Mouse (Mus musculus) kidney, adult 8-10 months (tissue): ENCODE results near the gene Mpped2.

Experiments
- DNase-seq, 2 experiments: peaks; one replicate each; pipeline ENCODE4 v3.0.0; 2022

Gene Mpped2

DNA sequence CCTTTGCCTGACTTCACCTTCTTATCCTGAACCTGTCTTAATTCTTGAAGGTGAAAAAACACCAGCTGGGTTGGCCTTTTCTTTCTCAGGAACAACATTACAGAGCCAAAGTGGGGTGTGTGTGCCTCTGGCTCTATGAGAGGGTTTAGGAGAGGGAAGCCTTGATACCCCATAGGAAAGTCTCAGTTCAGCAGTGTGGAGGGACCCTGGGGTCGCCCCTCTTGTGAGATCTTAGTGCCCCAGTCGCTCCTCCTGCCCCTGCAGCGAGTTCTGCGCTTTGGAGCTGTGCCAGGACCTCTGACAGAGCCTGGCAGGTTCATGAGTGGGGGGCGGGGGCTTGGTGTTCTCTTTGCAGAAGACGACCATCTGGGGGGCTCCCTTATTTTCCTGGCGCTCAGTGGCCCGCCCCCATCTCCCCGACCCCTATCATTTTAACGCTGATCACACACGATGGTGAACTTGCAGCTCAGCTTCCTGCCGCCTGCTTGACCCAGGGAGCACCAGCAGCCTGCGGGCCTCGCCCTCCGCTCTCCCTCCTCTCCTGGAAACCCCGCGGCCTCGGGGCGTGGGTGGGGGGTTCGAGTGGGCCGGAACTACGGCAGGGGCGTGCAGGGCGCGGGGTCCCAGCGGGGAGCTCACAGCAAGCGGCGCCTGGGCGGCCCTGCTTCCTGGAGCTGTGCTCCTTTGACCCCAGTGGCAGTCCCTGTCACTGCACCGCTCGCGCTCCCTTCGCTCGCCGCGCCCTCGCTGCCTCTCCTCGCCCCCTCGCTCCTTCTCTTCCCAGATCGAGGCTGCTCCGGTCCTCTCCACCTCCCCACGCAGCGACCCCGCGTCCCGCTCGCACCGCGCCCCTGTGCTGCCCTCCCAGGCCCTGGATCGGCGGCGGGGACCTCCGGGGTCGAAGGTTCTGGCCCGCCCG lies at the start of gene Mpped2:
Gene Mpped2, plus strand, starts transcription at position 487 of the 919 bp plus-strand sequence.
- DNase-seq: peak in 1 of 2 experiments; percentile 52

- DNase-seq: no peak
Observed at GRCm38 (mm10) chr2:106644782-106645181, 48.3 kb upstream of the Mpped2 start.

DNA sequence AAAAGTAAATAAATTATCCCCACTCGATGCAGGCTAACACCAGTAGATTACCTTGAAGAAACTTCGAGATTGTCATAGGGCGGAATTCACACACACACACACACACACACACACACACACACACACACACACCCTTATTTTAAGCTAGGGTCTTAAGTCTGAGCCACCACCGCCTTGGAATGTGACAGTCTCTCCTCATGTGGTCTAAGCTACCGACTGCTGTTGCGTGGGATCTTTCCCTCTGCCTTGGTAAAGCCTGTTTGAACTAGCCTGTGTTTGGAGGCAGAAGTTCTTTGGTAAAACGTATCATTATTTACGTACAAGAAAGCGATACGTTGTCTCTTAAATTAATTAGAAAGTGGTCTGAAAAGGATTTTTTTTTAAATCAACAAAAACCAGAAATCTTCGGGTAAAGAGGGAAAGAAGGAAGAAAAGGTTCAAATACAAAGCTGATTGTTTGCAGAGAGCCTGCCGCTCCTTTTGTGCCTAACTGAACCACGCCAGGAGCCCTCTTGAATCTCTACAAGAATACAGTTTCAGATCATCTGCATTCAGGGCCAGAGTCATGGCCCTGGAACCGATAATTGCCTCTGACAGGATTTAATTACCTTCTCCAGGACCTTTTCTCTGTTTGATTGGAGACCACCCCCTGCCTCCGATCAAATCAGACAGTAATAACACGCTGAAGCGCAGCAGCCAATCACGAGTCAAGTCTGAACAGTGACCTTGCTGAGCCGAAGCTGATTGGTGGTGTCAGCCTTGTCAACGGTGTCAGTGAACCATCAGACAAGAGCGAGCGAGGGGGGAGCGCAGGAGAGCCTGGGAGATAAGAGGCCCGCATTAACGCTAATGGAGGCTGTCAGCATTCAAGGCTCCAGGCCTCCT lies 43.1 kb upstream of the Mpped2 start:
- peak; percentile 54 to 73 for DNase-seq

- no peak for DNase-seq
Observed at GRCm38 (mm10) chr2:106652151-106652550, 40.9 kb upstream of the Mpped2 start.

DNA sequence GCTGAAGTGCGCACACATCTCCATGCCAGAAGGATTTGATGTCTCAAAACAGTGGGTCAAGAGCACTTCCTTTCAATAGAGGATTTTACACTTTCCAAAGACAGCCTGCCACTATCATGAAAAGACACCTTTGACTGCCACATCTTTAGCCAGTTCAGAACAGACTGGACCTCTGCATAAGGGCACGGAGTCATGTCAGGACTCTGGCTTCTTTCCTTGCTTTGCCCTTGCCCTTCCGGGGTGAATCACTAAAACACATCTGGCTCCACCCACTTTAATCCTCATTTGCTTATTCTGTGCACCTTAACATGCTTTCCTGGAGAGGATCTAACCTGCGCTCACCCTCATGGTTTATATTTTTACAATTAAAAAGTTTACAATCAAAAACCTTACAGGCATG lies 40.3 kb upstream of the Mpped2 start:
- DNase-seq: no peak

GRCm38 (mm10) chr2:106653261-106653660 lies 39.8 kb upstream of the Mpped2 start:
- DNase-seq: no peak

DNA sequence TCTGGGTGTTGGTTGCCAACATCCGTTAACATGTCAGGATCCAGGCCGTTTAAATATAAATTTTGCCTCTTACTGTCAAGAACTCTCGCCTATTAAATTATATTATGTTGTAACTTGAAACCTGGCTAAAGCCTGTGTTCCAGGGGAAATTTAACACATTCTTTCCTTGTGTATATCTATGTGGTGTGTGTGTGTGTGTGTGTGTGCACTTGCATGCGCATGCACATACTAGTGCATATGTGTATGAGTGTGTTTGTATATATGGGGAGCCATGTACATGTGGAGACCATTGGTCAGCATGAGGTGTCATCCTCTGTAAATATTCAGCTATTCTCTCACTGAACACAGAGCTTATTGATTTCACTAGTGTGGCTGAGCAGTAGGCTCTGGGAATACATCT lies 37.8 kb upstream of the Mpped2 start:
- DNase-seq: no peak

DNA sequence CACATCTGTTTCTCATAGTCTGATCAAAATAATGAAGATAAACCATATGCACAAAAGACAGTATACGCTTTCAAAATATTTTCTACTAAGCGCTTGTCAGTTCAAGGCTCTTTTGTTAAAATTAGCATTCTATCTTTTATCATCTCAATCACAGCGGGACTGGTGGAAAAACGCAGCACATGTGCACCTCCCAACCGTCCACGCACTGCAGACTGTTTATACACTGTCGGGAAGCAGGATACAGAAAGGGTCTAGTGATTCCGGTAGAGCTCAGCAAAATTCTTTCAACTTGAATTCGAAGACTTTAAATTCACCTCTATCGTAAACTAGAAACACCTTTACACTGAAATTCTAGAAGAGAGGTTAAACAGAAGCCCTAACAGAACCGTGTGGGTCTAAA lies 27.8 kb upstream of the Mpped2 start:
- DNase-seq: no peak

DNA sequence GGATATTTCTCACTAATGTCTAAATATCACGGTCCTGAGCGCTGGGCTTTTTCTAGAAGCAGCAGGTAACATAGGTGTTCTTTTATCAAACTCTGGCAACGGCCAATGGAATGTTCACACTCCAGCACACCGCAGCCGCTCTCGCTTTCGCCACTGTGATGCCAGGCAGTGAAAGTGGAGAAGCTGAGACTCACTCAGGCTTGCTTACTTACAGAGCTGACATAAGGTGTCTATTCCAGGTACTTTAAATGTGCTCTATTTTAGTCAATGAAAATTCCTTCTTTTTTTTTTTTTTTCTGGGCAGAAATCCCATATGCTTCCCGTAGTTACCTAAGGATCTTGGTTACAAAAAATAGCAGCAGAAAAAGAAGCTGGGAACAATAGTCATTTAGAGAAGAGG lies 18.8 kb upstream of the Mpped2 start:
- DNase-seq: peak in 1 of 2 experiments; percentile 9

- DNase-seq: no peak
Observed at GRCm38 (mm10) chr2:106677449-106677848, 15.6 kb upstream of the Mpped2 start.

- no peak for DNase-seq
Observed at GRCm38 (mm10) chr2:106679720-106680455, 13.2 kb upstream of the Mpped2 start.

DNA sequence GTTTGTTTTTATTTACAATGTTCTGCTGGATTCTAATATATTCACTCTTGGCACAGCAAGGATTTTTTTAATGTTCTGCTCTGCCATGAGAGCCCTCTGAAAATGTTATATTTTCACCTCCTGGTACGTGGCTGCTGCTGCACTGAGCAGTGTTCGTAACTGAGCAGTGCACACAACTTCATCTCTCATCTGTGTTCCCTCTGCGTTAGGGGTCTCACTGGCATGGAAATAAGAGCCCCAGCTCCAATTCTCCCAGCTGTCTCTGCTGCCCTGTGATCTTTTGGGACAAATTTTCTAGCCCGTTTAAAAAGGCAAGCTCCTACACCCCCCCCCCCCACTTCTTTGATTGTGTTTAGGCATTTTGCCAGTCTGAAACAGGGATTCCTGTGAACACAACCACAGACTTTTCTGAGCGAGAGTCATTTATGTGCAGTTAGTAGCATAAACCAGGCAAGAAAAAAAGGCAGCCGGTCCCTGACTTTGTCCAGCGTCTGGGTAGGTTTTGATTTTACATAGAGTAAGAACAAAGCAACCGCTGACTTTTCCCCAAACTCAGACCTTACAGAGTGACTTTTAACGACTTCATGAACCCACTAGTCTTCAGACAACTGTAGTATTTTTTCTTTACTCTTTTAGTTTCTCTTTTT lies 9.8 kb upstream of the Mpped2 start:
- no peak for DNase-seq

DNA sequence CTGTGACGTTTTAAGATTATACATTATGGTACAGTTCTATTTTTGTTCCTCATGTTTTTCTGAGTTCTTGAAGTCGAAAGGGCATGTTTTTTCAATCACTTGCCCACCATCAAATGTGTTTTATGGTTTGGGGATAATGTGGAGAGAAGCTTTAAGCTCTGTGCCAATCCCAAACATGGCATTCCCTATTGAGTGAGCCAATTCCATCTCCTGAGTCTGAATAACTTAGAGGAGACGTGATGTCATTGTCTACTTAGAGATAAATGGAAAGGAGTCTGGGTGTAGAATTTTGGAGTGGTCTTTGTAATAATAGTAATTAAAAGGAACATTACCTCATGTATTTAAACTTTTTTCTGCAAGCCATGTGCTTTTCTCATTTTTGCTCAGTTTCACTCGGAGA lies 9.2 kb upstream of the Mpped2 start:
- no peak for DNase-seq

GRCm38 (mm10) chr2:106691753-106692363 lies 1.2 kb upstream of the Mpped2 start:
- DNase-seq: no peak

DNA sequence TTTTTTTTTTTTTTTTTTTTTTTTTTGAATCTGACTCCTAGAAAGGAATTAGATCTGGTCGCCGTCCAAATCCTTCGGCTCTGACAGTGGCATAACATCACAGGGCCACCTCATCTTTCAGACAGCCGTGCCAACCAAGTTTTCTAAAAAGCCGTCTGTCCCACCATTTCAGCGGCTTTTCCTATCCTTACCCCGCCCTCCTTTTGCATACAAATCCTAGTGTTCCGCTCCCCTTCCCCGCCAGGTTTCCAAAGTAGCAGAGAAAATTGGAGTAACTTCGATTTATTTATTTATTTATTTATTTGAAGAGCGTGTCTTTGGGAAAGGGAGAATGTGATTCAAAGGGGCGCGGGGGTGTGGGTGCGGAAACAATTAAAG lies 675 bp upstream of the Mpped2 start:
- DNase-seq: no peak

- peak in 1 of 2 experiments; percentile 57 for DNase-seq
Observed at GRCm38 (mm10) chr2:106693702-106694566, 865 bp downstream of the Mpped2 start.

DNA sequence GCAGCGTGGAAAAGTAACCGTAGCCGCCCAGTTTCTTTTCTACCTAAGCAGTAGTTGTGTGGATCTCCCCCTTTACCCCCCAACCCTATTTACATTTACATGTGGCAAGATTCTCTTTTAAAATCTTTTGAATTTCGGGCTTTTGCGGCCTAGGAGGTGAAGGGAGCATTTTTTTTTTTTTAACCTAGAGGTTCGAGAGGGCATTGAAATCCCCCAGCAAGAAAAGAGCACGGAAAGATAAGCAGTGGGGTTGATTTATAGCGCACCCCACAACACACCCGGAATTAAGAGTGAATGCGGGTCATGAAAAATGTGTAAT lies 1.5 kb downstream of the Mpped2 start:
- no peak for DNase-seq

DNA sequence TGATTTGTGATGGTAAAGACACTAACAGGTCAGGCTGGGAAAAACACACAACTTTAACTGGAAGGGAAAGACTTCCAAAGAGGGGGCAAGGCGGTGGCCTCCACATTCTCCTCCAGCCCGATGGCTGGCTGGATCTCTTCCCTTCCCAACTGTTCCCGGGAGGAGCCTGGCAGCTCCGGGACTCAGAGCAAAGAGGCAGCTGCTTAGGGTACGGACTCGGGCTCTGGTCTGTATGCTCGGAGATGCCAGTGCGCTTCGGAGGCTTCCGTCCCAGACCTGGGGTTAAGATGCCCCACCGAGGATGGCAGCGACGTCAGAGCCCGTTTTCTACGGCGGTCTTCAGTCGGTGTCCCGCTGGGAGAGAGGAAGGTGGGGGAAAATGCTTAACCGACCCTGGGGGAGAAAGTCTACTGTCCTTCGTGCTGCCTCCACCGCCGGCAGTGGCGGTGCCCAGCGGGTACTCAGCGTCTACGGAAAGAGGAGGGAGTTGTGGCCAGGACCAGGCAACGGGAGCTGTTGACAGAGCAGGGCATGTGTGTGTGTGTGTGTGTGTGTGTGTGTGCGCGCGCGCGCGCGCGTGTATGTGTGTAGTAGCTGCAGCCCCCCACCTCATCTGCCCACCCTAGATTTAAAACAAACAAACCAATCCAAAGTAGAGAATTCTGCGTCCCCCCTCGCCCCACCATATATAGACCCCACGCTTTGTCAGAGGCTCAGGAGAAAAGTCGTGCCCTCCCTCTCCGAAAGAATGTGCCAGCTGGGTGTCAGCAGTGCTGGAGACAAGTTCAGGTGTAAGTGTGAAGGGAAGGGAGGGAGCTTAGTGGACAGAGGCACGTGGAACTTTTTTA lies 2.0 kb downstream of the Mpped2 start:
- DNase-seq: peak in 1 of 2 experiments; percentile 20

DNA sequence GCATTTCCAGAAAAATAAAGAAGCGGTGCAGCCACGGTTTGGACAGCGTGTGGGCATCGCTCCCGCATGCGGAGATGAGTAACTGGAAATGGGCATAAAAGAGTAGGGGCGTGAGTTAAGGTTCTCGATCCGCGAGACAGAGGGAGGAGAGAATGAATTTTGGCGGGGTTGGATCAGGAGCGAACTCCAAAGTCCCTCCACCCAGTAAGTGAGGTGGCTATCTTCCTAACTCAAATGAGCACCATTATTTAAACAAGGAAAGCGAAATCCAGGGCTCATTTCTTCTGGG lies 2.6 kb downstream of the Mpped2 start:
- DNase-seq: peak in 1 of 2 experiments; percentile 13

- DNase-seq: no peak
Observed at GRCm38 (mm10) chr2:106696372-106696771, 3.3 kb downstream of the Mpped2 start.
